Mouse (Mus musculus) spleen, postnatal 0 days (tissue): ENCODE measurements around the gene Rbbp6. TPM values are rescaled to one million over a fixed set of nuclear protein-coding genes. Genes with fewer than 3 reads are reported as not detected.

Experiments used
- polyA plus RNA-seq: library from polyadenylated mRNA; unstranded; fragments of >200 nt; fragmentation: Nextera tagmentation; extraction: Ambion mirVana; gene quantifications from 2 replicates; pipeline ENCODE4 v1.2.1, GENCODE M21; 2015

Gene Rbbp6
- polyA plus RNA-seq = 16.7 and 19.7 TPM in 2 replicates

DNA sequence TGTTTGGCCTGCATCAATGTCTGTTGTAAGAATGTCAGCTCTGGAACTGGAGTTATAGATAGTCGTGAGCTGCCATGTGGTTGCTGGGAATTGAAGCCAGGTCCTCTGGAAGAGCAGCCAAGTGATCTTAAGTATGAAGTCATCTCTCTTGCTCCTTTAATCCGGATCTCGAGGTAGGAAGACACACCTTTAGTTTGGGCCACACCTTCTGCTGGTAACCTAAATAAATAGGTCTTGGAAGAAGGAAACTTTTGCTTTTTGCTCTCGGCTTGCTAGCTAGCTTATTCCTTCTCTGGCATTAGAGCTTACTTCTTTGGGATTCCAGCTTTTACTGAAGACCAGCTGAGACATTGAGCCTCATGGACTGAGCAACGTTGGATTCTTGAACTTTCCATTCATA, at the start of gene Rbbp6:
Rbbp6 (plus strand) TSS at position 301 of the 400 bp plus-strand sequence.

Other genes with a start within 250 kb of the Rbbp6 start
- 54.2 and 55.3 TPM in 2 replicates for gene Tnrc6a, start 158.2 kb downstream of the Rbbp6 start, polyA plus RNA-seq
- gene Slc5a11, start 249.1 kb downstream of the Rbbp6 start, polyA plus RNA-seq = 0.51 and 2.0 TPM in 2 replicates